ENCODE assay signal across 11 mouse cellular contexts in the genomic region with DNA sequence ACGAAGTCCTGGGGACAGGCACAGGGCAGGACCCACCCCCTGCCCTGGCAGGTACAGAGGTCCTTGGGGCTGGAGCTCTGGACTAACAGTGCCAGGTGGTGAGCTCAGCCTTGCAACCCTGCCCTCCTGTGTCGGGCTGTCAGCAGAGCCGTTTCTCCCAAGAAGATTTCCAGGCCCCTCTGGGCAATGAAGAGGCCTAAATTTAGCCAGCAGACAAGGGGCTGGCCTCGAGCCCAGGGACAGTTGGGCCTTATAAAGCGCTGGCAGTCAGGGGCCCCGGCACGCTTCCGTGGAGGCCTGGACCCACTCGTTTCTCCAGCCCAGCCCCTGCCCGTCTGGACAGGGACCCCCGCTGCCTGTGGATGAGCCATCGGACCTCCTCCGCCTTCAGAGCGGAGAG. TPM values are rescaled to one million over a fixed set of nuclear protein-coding genes. Genes with fewer than 3 reads are reported as not detected.
DNase-seq lines count a peak whose midpoint lies in the region; ATAC-seq and TF ChIP-seq lines count a peak whose summit lies in the region.
"Had no signal": no experiment of that assay in that cellular context is flagged by ENCODE, and none has a peak within 500 bp of the region (broad histone marks: within the 10 kb centered on the region; RNA-seq: fewer than 3 reads in every experiment).

No protein-coding gene starts in this region.

- peak; percentile 38 for DNase-seq in cerebellum, adult 9-11 months
- peak; percentile 44 to 49 for DNase-seq in adrenal gland, postnatal 36 days
- DNase-seq in heart, embryonic 10.5 days (ENCODE audit: low spot score) = peak; percentile 93
- peak; percentile 55 for DNase-seq in lung, postnatal 0 days (ENCODE audit: low spot score)
- no peak for DNase-seq in frontal cortex, adult 2 months (ENCODE audit: extremely low spot score in 1 of 2, low spot score in 1 of 2)
- no peak for DNase-seq in left cerebral cortex, adult 2 months (ENCODE audit: extremely low spot score in 1 of 2, low spot score in 2 of 2)

- TF ChIP-seq CTCF in lung, postnatal 0 days (IDR thresholded peaks at IDR 0.05) = 0 out of 2 replicates have a peak, but pooled peaks have one; percentile 4
- no peak for TF ChIP-seq CTCF in left cerebral cortex, adult 2 months (IDR thresholded peaks at IDR 0.05)

- H3K9me3 ChIP-seq in heart, embryonic 10.5 days = no peaks in the 10 kb centered on the region
- H3K9me3 ChIP-seq in lung, postnatal 0 days (ENCODE audit: low read length) = no peaks in the 10 kb centered on the region
- H3K9me3 ChIP-seq: embryonic facial prominence, embryonic 12.5 days; liver, embryonic 15.5 days had no signal

- TF ChIP-seq EP300 in lung, postnatal 0 days (IDR thresholded peaks at IDR 0.05) = no peak

- H3K27me3 ChIP-seq in heart, embryonic 10.5 days (ENCODE audit: insufficient read depth, poor library complexity, severe bottlenecking) = peaks cover 21% of the 10 kb centered on the region; the same call in 1 of the 2 replicates
- no peaks in the 10 kb centered on the region for H3K27me3 ChIP-seq in lung, postnatal 0 days (replicated peaks; ENCODE audit: insufficient read depth, low read length)

- H3K4me2 ChIP-seq in lung, postnatal 0 days (replicated peaks; ENCODE audit: low read depth, low read length) = no peak overlapping the region
- H3K4me2 ChIP-seq: embryonic facial prominence, embryonic 12.5 days; liver, embryonic 15.5 days had no signal

- peak overlapping the region; percentile 61 for H3K4me3 ChIP-seq in heart, embryonic 10.5 days
- H3K4me3 ChIP-seq in lung, postnatal 0 days (ENCODE audit: low read depth, low read length) = no peak overlapping the region
- no peak overlapping the region for H3K4me3 ChIP-seq in left cerebral cortex, adult 2 months
- H3K4me3 ChIP-seq: embryonic facial prominence, embryonic 12.5 days; liver, embryonic 15.5 days had no signal

- WGBS in heart, embryonic 10.5 days = 36% methylated on average over 14 of the region's 14 CpGs
- 30% methylated on average over 14 of the region's 14 CpGs for WGBS in lung, postnatal 0 days

- H3K9ac ChIP-seq in lung, postnatal 0 days (replicated peaks; ENCODE audit: low read depth) = peak overlapping the region; percentile 23; the same call in 1 of the 2 replicates
- H3K9ac ChIP-seq: embryonic facial prominence, embryonic 12.5 days; liver, embryonic 15.5 days had no signal

- peak overlapping the region; percentile 90 for H3K27ac ChIP-seq in heart, embryonic 10.5 days
- H3K27ac ChIP-seq in lung, postnatal 0 days (ENCODE audit: low read length) = no peak overlapping the region
- H3K27ac ChIP-seq in left cerebral cortex, adult 2 months = no peak overlapping the region
- H3K27ac ChIP-seq: embryonic facial prominence, embryonic 12.5 days; liver, embryonic 15.5 days had no signal

- H3K4me1 ChIP-seq in heart, embryonic 10.5 days = peaks cover 59% of the 10 kb centered on the region
- H3K4me1 ChIP-seq in lung, postnatal 0 days (ENCODE audit: insufficient read depth, low read depth, low read length) = peaks cover 5% of the 10 kb centered on the region

- peaks cover 23% of the 10 kb centered on the region for H3K36me3 ChIP-seq in heart, embryonic 10.5 days
- H3K36me3 ChIP-seq in lung, postnatal 0 days (ENCODE audit: insufficient read depth, low read length) = no peaks in the 10 kb centered on the region
- H3K36me3 ChIP-seq: embryonic facial prominence, embryonic 12.5 days; liver, embryonic 15.5 days had no signal

- intact Hi-C loops in left cerebral cortex, adult 2 months (cut with DNase I) = no loop called here

- ATAC-seq in cerebellum, adult (ENCODE audit: insufficient number of reproducible peaks, low FRiP score, low TSS enrichment) = no peak
- 0 out of 2 replicates have a peak, but pooled peaks have one; percentile 8 for ATAC-seq in lung, postnatal 0 days
- no peak for ATAC-seq in erythroid progenitor cell, adult 5-6 weeks (replicated peaks; ENCODE audit: low FRiP score, poor library complexity, severe bottlenecking)

RNA-seq across cellular contexts. Expression of a gene that starts 0.8 kb away (rescaled TPM):
- under 1 TPM; 0.33 to 0.46 TPM for total RNA-seq in adrenal gland, postnatal 36 days (2021)
- polyA plus RNA-seq in heart, embryonic 10.5 days (2016; fragmentation: Nextera tagmentation; extraction: Ambion mirVana) = 61.5 and 132 TPM in 2 replicates
- polyA plus RNA-seq in lung, postnatal 0 days (2015; fragmentation: Nextera tagmentation; extraction: Ambion mirVana) = 1.9 and 2.3 TPM in 2 replicates
- 0.32 and 0.40 TPM in 2 replicates for polyA plus RNA-seq in frontal cortex, adult 2 months (2012; rRNA removed)
- under 1 TPM; 0.40 to 0.57 TPM for total RNA-seq in left cerebral cortex, adult 2 months (2021)
- not detected in 2 replicates for total RNA-seq in erythroid progenitor cell, adult 5-6 weeks (2015; ENCODE audit: low replicate concordance)
- total RNA-seq in erythroid progenitor cell, adult 5-6 weeks (2017; ENCODE audit: low replicate concordance) = not detected in 2 replicates
- polyA plus RNA-seq: embryonic facial prominence, embryonic 12.5 days had no signal

RNA-seq across cellular contexts. Expression of a gene that starts 5.6 kb away (rescaled TPM):
- not detected for total RNA-seq in adrenal gland, postnatal 36 days (2021)
- 0.93 and 1.3 TPM in 2 replicates for polyA plus RNA-seq in heart, embryonic 10.5 days (2016; fragmentation: Nextera tagmentation; extraction: Ambion mirVana)
- polyA plus RNA-seq in lung, postnatal 0 days (2015; fragmentation: Nextera tagmentation; extraction: Ambion mirVana) = not detected in 2 replicates
- polyA plus RNA-seq in frontal cortex, adult 2 months (2012; rRNA removed) = 0.50 and 0.69 TPM in 2 replicates
- total RNA-seq in left cerebral cortex, adult 2 months (2021) = not detected
- not detected in 2 replicates for total RNA-seq in erythroid progenitor cell, adult 5-6 weeks (2015; ENCODE audit: low replicate concordance)
- not detected in 2 replicates for total RNA-seq in erythroid progenitor cell, adult 5-6 weeks (2017; ENCODE audit: low replicate concordance)
- polyA plus RNA-seq: embryonic facial prominence, embryonic 12.5 days; liver, embryonic 15.5 days; neural tube, embryonic 14.5 days had no signal

RNA-seq across cellular contexts. Expression of a gene that starts 14.5 kb away (rescaled TPM):
- not detected for total RNA-seq in adrenal gland, postnatal 36 days (2021)
- not detected in 2 replicates for polyA plus RNA-seq in heart, embryonic 10.5 days (2016; fragmentation: Nextera tagmentation; extraction: Ambion mirVana)
- not detected in 2 replicates for polyA plus RNA-seq in lung, postnatal 0 days (2015; fragmentation: Nextera tagmentation; extraction: Ambion mirVana)
- polyA plus RNA-seq in frontal cortex, adult 2 months (2012; rRNA removed) = 11.9 and 13.2 TPM in 2 replicates
- 1 to 10 TPM; 3.8 to 4.2 TPM for total RNA-seq in left cerebral cortex, adult 2 months (2021)
- not detected in 2 replicates for total RNA-seq in erythroid progenitor cell, adult 5-6 weeks (2015; ENCODE audit: low replicate concordance)
- not detected in 2 replicates for total RNA-seq in erythroid progenitor cell, adult 5-6 weeks (2017; ENCODE audit: low replicate concordance)
- polyA plus RNA-seq: embryonic facial prominence, embryonic 12.5 days; liver, embryonic 15.5 days had no signal

RNA-seq across cellular contexts. Expression of a gene that starts 22.9 kb away (rescaled TPM):
- total RNA-seq in adrenal gland, postnatal 36 days (2021) = not detected
- polyA plus RNA-seq in heart, embryonic 10.5 days (2016; fragmentation: Nextera tagmentation; extraction: Ambion mirVana) = 0.11 and 0.44 TPM in 2 replicates
- polyA plus RNA-seq in lung, postnatal 0 days (2015; fragmentation: Nextera tagmentation; extraction: Ambion mirVana) = 0.07 and 0.11 TPM in 2 replicates
- 0.08 and 0.11 TPM in 2 replicates for polyA plus RNA-seq in frontal cortex, adult 2 months (2012; rRNA removed)
- under 1 TPM in 1 of 2 experiments, not detected in 1; 0.36 TPM for total RNA-seq in left cerebral cortex, adult 2 months (2021)
- total RNA-seq in erythroid progenitor cell, adult 5-6 weeks (2015; ENCODE audit: low replicate concordance) = not detected in 2 replicates
- total RNA-seq in erythroid progenitor cell, adult 5-6 weeks (2017; ENCODE audit: low replicate concordance) = not detected in 2 replicates
- polyA plus RNA-seq: liver, embryonic 15.5 days had no signal

RNA-seq across cellular contexts. Expression of a gene that starts 23.0 kb away (rescaled TPM):
- total RNA-seq in adrenal gland, postnatal 36 days (2021) = 10 to 100 TPM; 14.8 to 18.7 TPM
- 31.5 and 33.7 TPM in 2 replicates for polyA plus RNA-seq in heart, embryonic 10.5 days (2016; fragmentation: Nextera tagmentation; extraction: Ambion mirVana)
- 14.1 and 14.3 TPM in 2 replicates for polyA plus RNA-seq in lung, postnatal 0 days (2015; fragmentation: Nextera tagmentation; extraction: Ambion mirVana)
- 42.7 and 49.1 TPM in 2 replicates for polyA plus RNA-seq in frontal cortex, adult 2 months (2012; rRNA removed)
- total RNA-seq in left cerebral cortex, adult 2 months (2021) = 10 to 100 TPM; 45.3 to 46.4 TPM
- total RNA-seq in erythroid progenitor cell, adult 5-6 weeks (2015; ENCODE audit: low replicate concordance) = 1.4 and 14.3 TPM in 2 replicates
- total RNA-seq in erythroid progenitor cell, adult 5-6 weeks (2017; ENCODE audit: low replicate concordance) = 1.5 and 7.7 TPM in 2 replicates

Comparison
In these comparisons a context has a peak if more than half of its experiments do, and no peak if none do; other contexts are left out.
1. DNase-seq: peak in cerebellum, adult 9-11 months (single experiment), adrenal gland, postnatal 36 days (2 of 2), heart, embryonic 10.5 days (single experiment) and lung, postnatal 0 days (single experiment); none in frontal cortex, adult 2 months (0 of 2) and left cerebral cortex, adult 2 months (0 of 2).